Mouse (Mus musculus) kidney, adult 8-10 months (tissue): Measurements from ENCODE around the gene Mast4.

Experiments used
- DNase-seq, 2 experiments: peaks; one replicate each; pipeline ENCODE4 v3.0.0; 2022

Mast4 gene

DNA sequence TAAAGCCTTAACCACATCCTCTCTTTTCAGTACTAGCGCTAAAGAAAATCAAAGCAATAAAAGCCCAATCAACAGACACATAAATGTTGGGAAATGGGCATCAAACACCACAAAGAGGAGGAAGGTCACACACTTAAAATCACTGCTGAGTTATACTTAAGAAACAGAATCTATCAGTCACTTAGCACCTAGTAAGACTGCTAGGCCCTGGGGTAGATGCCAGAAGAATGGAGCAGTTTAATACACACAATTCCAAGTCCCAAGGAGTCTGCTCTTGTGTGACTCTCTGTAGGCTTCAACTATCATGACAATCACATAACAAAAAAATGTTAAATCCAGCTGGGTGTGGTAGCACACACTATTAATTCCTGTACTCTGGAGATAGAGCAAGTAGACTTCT, 483.0 kb downstream of the Mast4 start:
- no peak for DNase-seq

DNA sequence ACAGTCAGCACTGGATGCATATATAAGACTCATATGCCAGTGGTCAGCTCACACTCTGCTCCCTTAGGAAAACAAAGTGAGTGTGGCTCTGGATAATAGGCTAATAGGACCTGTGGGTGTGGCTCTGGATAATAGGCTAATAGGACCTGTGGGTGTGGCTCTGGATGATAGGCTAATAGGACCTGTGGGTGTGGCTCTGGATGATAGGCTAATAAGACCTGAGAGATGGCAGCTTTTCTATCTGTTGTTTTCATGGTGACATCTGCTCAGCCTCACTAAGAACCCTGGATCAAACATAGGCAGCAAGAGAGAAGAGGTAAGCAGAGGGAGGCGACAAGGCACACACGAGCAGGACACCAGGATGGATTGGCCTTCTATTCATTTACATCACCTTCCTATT, 483.7 kb downstream of the Mast4 start:
- DNase-seq = no peak

DNA sequence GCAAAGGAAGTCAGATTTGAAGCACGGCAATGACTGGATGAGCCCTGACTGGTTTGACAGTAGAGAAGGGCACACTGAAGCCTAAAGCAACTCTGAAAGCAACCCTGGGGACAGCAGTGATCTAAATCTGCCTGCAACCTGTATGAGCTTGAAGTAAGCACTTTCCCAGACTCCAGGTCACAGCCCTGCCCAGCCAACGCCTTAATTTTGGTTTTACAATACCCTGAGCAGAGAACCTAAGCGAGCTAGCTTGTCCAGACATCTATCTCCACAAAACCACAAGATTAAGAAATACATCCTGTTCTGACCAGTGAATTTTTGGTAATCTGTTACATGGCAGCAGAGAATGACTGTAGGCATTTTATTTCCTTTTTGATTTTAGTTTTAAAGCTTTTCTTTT, 485.2 kb downstream of the Mast4 start:
- no peak for DNase-seq

- DNase-seq = no peak
Measured at GRCm38 (mm10) chr13:102846473-102846872, 487.8 kb downstream of the Mast4 start.

DNA sequence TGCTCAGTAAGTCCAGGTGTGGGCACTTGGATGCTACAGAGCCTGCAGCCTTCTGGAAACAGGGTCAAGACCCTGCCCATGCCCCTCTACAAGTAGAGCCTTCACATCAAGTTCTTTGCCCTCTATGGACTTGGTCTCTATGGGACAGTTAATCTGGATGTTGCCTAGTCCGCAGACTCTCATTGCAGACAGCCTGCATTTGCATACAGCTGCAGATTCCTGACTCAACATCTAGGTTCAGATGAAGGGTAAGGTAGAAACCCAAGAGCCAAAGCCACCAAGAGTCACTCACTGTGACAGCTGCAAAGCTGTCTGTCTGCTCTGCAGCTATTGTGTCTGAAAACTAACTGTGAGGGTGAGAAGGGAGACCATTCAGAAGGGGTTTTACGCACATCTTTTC, 491.6 kb downstream of the Mast4 start:
- DNase-seq = no peak

GRCm38 (mm10) chr13:102842237-102842636, 492.1 kb downstream of the Mast4 start:
- peak; percentile 32 to 56 for DNase-seq

- DNase-seq = no peak
Measured at GRCm38 (mm10) chr13:102839741-102840482, 494.4 kb downstream of the Mast4 start.

DNA sequence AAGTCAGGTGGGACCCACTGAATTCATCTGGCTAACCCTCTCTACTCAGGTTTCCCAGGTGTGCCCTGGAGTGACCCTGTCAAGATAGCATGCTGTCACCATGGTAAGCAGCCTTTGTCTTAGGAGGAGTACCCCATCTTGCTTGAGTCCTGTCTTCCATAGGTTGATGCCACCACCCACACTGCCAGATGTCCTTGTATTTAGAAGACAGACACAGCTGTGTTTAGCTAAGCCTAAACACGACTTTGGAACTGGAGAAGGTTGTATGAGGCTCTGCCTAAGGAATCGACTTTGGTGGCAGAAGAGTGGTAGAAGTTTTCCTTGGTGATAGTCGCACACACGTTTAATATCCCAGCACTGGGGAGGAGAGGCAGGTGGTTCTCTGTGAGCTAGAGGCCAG, 496.9 kb downstream of the Mast4 start:
- DNase-seq = no peak

- DNase-seq = no peak
Measured at GRCm38 (mm10) chr13:102835336-102835735, 499.0 kb downstream of the Mast4 start.

GRCm38 (mm10) chr13:102818287-102818686, 516.0 kb downstream of the Mast4 start:
- no peak for DNase-seq

- DNase-seq = no peak
Measured at GRCm38 (mm10) chr13:102816689-102817088, 517.6 kb downstream of the Mast4 start.

GRCm38 (mm10) chr13:102815158-102815557, 519.1 kb downstream of the Mast4 start:
- DNase-seq = no peak

DNA sequence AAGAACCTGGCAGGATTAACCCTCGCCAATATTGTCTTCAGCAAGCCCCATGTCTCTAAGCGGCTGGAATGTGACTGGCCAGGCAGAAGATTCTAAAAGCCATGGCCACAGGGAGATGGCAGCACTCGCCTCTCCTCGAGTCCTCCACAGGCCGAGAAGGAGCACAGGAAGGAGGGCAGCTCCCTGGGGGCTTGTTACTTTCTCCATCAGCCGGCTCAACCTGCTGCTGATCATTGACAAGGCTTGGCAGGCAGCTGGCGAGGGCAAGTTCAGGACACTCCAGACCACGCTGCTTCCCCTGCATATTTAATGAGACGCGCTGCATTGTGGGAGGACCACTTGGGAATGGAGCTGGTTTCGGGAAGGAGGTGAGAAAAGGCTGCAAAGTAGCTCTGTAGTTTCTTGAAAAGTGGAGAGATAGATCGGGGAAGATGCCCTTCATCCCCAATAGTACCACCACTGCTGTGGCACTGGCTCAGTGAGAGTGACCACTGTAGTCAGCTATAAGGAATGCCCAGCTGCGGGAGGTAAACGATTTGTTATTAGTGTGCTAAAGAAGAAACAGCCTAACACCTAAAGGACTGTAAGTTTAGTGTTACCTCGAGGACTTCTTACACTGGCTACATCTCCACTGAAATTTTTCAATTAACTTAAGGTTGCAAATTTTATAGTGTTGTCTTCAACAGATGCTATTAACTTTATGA, 523.0 kb downstream of the Mast4 start:
- peak; percentile 82 to 84 for DNase-seq

GRCm38 (mm10) chr13:102806652-102807051, 527.6 kb downstream of the Mast4 start:
- no peak for DNase-seq

GRCm38 (mm10) chr13:102805190-102805589, 529.1 kb downstream of the Mast4 start:
- no peak for DNase-seq

DNA sequence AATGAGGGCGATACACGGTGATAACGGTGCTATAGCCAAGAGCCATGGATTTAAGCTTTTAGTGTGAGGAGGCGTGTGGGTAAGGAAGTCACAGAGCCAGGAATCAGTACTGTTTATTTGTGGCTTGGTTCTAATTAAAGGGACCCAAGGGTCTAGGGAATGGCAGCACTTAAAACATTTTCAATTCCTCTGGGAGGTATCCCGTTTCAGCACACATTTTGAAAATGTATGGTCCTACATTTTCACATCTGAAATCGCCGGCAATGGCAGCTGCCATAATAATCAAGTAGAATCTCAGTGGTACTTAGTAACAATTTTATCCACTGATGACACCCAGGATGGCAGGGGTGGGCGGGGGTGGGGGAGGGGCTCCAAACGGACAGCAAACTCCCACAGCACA, 531.1 kb downstream of the Mast4 start:
- DNase-seq = no peak

- no peak for DNase-seq
Measured at GRCm38 (mm10) chr13:102792157-102792556, 542.1 kb downstream of the Mast4 start.

DNA sequence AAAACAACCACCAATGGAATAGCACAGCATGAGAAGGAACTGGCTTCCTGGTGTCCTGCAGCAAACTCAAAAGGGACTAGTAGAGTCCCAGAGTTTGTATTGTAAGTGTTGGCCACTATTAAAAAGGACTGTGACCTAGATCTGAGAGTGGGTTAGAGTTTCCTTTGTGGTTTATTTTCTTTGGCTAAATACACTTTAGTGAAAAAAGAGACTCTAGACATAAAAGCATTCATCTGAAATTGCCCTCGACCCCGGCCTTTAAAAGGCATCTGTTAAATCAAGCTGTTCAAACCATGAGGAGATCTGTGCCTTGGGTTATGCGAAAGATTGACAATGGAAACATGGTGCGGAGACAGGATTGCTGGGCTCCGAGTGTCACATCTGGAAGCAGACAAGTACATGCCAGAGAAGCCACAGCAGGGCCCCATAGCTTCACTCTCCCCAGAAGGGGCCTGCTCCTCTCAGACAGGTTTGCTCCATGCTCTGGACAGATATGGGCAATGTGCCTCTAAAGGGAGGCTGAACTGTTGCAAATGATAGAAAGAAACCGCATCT, 543.6 kb downstream of the Mast4 start:
- DNase-seq = no peak

DNA sequence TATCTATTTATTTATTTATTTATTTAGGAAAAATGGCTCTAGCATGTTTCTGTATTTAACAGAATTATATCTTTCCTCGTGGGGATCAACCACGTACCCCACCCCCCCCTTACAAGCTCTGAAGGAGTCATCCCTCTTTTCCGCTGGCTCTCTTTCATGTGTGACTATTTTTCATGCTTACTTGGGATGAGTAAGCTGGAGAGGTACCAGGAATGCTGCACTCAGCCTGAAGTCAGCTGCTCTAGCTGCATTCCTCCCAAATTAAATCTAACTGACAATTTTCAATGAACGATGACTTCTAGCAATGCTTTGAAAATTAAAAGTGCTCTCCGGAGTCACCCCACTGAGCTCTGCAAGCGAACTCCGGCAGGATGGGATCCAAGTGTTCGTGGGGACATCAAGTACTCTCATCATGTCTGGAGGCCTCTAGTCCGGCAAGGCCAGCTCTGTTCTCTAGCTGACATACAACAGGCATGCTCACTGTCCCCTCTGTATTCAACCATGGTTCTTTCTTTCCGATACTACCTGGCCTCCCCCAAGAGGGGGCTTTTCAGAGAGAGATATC, 547.5 kb downstream of the Mast4 start:
- DNase-seq = no peak

DNA sequence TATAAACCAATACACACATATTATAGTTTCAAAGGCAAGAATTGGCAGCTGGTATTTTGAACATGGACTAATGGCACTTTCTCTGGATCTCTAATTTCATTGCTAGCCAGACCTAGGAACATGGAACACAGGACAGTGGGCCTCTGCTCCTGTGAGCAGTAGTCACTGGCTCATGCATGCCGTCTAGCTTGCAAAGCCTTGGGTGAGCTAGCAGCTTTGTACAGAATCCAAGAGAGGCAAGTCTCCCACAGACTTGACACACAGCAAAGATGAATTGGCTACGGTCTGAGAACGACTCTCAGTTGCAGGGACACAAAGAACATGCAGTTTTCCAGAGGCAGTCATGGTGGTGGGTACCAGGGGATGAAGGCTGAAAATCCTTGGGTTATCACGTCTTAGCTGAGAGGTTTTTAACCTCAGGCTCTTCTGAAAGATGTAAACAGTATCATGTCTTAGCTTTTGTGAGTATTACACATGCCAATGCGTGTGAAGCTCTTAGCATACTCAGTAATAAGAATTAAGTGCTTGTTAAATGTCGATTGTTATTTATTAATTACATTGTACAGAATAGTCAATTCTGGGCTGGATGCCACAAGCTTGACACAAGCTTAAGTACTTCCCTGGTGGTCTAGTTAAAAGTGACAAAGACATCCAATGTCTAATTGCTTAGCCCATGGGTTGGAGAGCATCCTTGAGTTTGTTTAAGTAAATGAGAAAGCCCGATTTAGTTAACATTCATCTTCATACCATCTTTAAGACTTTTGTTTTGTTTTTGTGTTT, 550.6 kb downstream of the Mast4 start:
- DNase-seq = no peak

- DNase-seq = no peak
Measured at GRCm38 (mm10) chr13:102779275-102779674, 555.0 kb downstream of the Mast4 start.

DNA sequence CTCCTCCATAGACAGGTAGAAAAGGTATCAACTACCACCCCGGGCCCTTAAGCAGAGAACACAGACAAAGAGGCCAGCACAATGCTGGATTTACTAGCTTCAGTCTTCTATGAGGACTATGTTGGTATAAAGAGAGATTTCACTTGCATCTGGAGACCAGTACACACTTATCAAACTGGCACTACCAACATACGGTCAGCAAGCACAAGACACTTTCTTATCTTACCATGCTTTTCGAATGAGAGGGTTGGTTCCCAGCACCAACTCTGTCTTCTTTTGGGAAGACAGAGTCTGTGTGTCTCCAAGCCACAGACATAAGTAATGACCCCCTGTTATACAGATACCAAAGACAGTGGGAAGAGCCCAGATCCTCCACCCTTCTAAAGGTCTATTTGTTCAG, 555.4 kb downstream of the Mast4 start:
- DNase-seq = no peak

DNA sequence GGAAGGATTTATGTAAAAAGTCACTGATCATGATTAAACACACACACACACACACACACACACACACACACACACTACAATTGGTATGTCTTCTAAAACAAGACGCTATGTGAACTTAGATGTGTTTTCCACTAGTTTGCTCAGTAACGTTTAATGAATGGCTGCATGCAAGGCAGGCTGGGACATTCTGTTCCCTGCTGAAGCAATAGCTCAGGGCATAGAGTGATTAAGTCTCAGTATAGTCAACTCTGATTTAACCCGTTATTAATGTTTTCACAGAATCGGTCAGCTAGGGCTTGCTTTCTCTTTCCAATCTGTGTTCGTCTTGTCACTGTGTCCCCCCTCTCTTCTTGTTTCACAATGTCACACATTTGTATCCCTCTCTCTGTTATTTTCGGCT, 558.8 kb downstream of the Mast4 start:
- no peak for DNase-seq
